Mouse (Mus musculus): ENCODE measurements around the gene Olfr878.

Olfr878 gene

DNA sequence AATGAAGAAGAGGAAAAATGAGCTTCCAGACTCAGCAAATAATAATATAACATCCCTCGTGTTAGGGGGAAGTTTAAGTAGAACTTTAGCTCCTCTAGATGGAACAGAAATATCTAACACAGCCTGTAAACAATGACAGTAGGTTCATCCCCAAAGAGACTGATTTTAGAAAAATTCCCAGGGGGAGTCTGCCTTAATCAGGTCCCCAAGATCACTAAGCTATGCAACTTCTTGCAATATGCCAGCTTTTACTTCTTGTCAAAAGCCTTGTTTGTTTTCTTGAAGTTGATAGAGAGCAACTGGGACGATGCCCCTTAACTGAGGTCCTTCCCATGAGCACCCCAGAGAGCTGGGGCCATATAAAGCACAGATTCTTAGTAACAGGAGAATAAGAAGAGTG is at the start of gene Olfr878:
Olfr878 (plus strand) TSS at position 301 of the 400 bp plus-strand sequence.
- DNase-seq = no peak

DNA sequence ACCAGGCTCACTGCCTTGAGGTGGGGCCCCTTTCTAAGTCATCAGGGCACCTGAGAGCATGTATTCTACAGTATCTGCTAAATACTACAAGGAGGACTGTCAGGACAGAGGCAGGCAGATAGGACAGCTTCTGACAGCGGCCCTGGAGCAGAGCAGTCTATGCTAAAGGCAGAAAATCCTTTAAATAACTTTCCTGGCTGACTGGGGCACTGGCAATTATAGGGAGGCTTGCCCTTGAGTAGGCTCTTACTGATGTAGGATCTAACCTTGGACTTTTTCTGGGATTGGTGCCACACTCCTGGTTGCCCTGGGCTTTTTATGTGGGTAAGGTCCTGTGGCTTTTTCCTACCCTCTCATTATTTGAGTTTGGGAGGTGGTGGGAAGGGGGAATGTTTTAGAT is 47.4 kb upstream of the Olfr878 start:
- no peak for DNase-seq

DNA sequence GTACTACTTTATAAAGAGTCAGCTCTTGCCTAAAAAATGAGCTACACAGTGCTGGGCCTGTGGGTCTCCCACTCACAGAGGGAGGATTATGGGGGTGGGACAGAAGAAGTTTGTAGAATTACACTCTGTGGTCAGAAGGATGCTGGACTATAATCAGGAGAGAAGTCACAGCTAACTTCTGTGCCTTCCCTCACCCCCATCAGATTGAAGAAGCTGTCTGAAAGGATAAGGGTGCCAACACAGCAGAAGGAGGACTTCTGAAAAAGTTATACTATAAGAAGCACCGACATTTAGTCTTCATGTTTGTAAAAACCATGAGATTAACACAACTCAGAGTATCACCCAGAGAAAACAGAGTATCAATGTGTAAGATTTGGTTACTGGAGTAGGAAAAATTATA is 46.5 kb upstream of the Olfr878 start:
- DNase-seq = no peak

DNA sequence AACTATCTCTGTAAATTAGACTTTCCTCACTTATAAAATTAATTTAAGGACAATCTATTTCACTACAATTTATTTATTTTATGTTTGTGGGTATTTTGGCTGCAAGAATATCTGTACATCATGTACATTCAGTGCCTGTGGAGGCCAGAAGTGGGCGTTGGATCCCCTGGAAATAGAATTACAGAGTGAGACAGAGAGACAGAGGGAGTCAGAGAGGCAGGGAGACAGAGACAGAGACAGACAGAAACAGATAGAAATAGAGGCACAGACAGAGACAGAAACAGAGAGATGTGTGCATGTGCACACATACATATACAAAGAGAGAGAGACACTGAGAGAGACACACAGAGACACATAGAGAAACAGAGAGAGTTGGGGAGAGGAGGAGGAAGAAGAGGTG is 46.1 kb upstream of the Olfr878 start:
- DNase-seq = no peak

- DNase-seq = no peak
Measured at GRCm38 (mm10) chr9:37890960-37891359, 26.7 kb upstream of the Olfr878 start.

GRCm38 (mm10) chr9:37896661-37897060 is 21.0 kb upstream of the Olfr878 start, which contains the start of gene Olfr145:
Gene Olfr145 (plus strand): TSS chr9:37896724.
- DNase-seq = no peak

DNA sequence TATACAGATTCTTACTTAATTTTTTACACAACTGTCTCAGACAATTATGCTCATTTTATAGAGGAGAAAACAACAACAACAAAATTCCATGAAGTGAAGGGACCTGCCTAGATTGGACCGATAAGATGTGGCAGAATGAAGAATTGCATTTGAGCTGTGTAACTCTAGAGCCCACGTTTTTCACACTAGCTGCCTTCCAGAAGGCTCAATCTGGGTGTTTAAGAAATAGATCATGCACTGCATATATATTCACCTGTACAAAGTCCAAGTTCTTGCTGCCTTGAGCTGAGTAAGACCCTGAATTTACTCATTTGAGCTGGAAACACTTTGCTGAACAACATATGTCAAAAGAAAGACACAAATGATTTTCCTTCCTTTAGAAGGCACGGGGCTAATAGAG is 12.1 kb upstream of the Olfr878 start:
- no peak for DNase-seq

DNA sequence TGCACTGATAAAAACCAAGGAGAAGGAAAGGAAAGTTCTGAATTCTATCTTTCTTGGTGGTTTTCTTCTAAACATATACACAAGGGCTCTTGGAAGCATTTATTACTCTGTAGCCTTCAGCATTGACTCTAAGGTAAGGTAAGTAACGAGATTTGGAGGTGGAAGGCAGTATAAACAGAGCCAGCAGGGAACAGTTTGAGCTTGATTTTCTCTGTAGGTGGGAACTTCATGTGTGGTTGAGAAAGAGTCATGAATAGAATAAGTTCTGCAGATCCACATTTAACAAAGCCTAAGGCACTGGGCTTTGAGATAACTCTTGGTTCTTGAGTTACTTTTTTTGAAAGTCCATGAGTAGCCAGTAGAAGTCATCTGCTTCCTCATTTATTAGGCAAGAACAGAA is 378 bp downstream of the Olfr878 start:
- no peak for DNase-seq

- no peak for DNase-seq
Measured at GRCm38 (mm10) chr9:37924194-37924593, 6.6 kb downstream of the Olfr878 start.

DNA sequence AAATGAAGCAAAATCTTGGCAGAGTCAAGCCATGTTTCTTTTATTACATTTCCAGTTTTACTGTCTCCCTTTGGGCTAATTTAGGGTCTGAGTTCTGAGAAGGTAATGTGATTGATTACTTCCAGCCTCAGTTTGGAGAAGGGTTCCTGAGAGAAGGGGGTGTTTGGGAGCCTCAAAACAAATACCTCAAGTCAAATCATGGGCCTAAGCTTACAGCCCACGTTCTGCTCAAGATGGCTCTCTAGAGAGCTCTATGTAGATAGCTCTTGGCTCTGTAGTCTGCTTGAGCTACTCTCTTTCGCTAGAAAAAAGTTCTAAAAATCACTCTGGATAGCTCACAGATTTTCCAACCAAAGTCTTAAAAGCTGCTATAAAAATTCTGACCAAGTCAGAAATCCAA is 7.8 kb downstream of the Olfr878 start:
- no peak for DNase-seq

- no peak for DNase-seq
Measured at GRCm38 (mm10) chr9:37926019-37927013, 8.7 kb downstream of the Olfr878 start.

DNA sequence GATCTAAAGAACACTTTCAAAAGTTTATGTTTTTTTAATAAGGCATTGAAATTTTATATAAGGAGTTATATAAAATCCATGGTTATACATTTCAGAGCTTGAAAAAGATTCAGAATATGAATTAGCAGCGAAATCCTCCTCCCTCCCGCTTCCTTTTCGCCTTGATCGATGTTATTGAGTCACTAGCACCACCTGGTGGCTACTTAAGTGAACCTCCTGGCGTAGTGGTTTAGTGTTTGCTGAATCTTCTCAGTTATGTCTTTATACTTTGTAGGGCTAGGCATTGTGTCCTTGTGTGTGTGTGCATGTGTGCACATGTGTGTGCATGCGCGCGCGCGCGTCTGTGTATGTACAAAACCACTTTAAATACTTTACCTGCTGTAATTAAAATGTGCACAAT is 14.9 kb downstream of the Olfr878 start:
- peak in 1 of 2 experiments; percentile 17 for DNase-seq

DNA sequence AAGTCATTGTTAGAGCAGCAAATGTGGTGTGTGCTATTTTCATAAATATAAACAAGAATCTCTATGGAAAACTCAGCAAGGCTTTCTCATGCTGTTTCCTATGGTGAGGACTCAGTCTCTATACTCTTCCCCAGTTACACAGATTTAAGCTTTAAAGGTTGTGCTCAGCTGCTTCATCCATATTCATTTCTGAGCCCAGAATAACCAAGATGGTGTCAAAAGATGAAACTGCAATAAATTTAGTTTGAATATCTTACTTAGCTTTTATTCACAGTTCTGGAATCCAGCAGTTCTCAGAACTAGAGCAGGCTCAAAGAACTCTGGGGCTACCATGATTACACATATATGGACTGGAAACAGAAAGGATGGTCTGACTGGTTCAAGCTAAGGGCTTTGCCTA is 16.5 kb downstream of the Olfr878 start:
- DNase-seq = no peak

DNA sequence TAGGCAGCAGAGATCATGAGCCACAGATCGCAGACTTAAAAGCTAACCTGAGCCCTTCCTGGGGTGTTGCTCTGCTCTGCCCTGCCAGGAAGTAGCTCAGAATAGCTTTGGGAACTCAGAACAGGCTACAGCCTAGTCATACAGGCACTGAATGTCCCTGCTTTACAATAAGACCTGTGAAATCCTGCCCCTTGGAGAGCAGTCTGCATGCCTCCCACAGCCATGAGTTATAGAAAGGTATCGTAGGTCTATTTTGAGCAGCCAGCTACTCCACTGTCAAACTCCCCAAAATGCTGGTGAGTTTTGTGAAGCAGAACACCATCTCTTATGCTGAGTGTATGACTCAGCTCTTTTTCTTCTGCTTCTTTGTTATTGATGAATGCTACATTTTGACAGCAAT is 23.5 kb downstream of the Olfr878 start:
- DNase-seq = no peak

All from lung, adult 18-20 months (tissue).